Mouse (Mus musculus): ENCODE data around the gene Pcbd2.

Gene Pcbd2

DNA sequence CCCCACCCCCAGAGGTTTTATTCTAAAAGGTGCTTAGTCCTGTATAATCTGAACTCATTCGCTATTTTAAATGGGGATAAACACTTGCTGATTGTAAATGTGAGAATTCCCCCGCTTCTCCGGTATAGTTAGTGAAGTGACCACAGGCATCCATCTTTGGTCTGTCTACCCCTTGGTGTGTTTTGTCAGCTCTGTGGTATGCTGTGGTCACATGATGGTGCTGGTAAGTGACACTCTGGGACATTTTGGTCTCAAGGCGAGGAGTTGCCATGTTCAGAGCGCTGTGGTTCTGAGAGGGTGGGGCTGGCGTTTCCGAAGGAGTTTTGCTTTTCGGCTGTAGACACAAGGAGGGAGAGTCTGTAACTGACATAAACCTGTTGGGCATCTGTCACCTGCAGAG lies 10.7 kb downstream of the Pcbd2 start:
- no peak for DNase-seq

DNA sequence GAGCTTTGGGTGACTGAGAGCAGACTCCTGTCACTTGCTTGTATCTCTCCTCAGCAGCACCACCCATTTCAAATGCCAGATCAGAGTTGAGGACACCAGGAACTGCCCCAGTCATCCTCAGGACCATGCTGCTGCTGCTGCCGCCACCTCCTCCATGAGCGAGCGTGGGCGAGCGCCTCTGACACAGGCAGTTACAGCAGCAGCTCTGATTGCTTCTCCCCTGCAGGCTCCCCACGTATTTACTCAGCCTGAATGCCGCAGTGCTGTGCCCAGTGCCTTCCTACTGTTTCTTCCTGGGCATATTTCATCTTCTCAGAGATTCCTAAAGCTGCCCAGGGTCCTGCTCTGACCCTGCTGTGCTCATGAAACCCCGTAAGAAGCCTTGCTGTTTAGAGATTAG lies 15.1 kb downstream of the Pcbd2 start:
- no peak for DNase-seq

GRCm38 (mm10) chr13:55754380-55754779 lies 27.2 kb downstream of the Pcbd2 start:
- no peak for DNase-seq

GRCm38 (mm10) chr13:55756789-55757188 lies 29.6 kb downstream of the Pcbd2 start:
- no peak for DNase-seq

- peak; percentile 7 for DNase-seq
Measured at GRCm38 (mm10) chr13:55757645-55758044, 30.5 kb downstream of the Pcbd2 start.

- no peak for DNase-seq
Measured at GRCm38 (mm10) chr13:55760576-55760975, 33.4 kb downstream of the Pcbd2 start.

DNA sequence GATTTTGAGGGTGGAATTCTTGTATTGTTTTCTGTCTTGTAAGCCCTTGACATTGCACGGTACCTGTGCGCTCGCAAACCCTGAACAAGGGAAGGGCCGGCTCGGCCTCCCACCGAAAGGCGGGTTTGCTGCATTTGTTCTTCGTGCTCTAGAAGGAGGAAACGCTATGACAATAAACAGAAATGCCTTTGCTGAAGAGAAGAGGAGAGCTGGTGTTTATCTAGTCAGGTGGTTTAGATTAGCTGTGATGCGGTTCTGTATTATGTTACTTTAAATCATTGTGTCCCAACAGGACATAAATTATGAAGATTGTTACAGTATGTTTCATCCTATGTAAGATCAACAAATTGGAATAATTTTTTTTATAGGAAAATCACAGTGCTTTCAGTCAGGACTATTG lies 34.3 kb downstream of the Pcbd2 start:
- DNase-seq, result no peak

- no peak for DNase-seq
Measured at GRCm38 (mm10) chr13:55774352-55774751, 47.2 kb downstream of the Pcbd2 start.

DNA sequence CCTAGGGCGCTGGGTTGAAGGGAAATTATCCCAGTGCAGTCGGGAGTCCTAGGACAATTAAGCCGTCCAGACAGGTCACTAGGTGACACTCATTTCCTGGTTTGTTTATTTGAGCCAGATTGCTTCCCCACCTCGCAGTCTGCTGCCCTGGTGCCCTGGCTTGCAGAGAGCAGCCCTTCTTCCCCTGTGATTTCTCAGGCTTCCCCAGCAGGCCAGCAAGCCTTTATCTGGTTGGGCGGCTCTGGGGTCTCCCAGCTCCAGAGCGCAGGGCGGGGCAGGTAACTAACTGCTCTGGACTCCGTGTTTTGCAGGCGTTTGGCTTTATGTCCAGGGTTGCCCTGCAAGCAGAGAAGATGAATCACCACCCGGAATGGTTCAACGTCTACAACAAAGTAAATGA lies 47.9 kb downstream of the Pcbd2 start:
- DNase-seq, result no peak

GRCm38 (mm10) chr13:55784268-55784667 lies 57.1 kb downstream of the Pcbd2 start, which contains the start of gene Catsper3:
Gene Catsper3, plus strand, starts transcription at chr13:55784568.
- no peak for DNase-seq

GRCm38 (mm10) chr13:55786120-55786519 lies 59.0 kb downstream of the Pcbd2 start:
- DNase-seq, result no peak

GRCm38 (mm10) chr13:55801246-55801645 lies 74.1 kb downstream of the Pcbd2 start:
- DNase-seq, result no peak

- no peak for DNase-seq
Measured at GRCm38 (mm10) chr13:55803973-55804372, 76.8 kb downstream of the Pcbd2 start.

GRCm38 (mm10) chr13:55809041-55809623 lies 82.0 kb downstream of the Pcbd2 start:
- DNase-seq, result no peak

GRCm38 (mm10) chr13:55809707-55810106 lies 82.5 kb downstream of the Pcbd2 start:
- no peak for DNase-seq

GRCm38 (mm10) chr13:55810947-55811346 lies 83.8 kb downstream of the Pcbd2 start:
- DNase-seq, result no peak

- DNase-seq, result no peak
Measured at GRCm38 (mm10) chr13:55813490-55814016, 86.4 kb downstream of the Pcbd2 start.

- no peak for DNase-seq
Measured at GRCm38 (mm10) chr13:55814834-55815233, 87.7 kb downstream of the Pcbd2 start.

- no peak for DNase-seq
Measured at GRCm38 (mm10) chr13:55822499-55822898, 95.3 kb downstream of the Pcbd2 start.

DNA sequence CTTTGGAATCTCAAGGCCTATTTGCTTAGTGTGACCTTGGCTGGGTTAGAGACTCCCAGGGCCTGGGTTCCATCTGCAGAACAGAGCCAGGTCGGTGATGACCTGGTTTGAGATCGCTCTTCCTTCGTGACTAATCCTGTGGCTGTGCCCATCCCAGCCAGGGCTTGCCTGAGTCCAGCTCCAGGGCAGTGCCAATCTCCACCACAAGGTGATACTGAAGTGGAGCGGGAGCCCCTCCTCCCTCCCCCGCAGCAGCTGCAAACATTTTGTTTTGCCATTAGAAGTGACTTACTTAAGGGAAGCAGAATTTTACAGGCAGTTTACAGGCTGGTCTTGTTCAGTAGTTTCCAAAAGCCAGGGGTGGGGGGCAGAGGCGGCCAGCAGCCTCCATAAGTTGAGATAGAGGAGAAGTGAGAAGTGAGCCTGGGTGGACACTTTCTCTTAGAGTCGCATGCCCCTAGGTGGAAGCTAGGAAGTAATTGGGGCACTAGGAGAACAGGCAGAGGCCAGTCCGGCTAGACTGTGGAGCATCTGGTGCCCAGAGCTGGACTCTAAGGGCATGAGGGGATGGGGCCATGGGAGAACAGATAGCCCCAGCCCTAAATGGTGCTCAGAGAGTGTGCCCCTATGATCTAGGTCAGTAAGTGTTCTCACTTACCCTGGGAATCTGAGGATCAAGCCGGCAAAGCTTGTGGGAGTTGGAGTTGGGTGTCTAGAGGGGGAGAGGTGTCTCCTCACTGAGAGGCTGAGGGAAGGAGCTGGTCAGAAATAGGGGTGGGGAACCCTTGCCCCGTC lies 97.2 kb downstream of the Pcbd2 start:
- DNase-seq, result no peak

DNA sequence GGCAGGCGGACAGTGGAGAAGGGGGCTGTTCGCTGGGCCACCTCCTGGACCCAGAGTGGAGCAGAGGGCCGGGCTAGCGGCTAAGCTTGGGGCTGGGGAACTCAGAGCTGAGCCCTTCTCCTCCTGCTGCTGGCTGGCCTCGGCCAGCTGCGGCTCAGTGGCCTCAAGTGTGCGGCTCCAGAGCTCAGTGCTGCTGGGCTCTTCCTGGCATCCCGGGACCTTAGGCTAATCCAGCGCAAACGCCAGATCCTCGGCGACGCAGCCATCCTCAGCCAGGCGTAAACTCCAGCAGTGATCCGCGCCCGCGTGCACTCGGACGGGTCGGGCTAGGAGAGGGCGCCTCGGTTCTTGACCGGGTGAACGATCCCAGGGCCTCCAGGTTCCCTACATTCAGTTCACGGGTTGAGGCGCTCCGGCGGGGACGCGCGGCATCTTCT lies 98.1 kb downstream of the Pcbd2 start:
- DNase-seq, result no peak

DNA sequence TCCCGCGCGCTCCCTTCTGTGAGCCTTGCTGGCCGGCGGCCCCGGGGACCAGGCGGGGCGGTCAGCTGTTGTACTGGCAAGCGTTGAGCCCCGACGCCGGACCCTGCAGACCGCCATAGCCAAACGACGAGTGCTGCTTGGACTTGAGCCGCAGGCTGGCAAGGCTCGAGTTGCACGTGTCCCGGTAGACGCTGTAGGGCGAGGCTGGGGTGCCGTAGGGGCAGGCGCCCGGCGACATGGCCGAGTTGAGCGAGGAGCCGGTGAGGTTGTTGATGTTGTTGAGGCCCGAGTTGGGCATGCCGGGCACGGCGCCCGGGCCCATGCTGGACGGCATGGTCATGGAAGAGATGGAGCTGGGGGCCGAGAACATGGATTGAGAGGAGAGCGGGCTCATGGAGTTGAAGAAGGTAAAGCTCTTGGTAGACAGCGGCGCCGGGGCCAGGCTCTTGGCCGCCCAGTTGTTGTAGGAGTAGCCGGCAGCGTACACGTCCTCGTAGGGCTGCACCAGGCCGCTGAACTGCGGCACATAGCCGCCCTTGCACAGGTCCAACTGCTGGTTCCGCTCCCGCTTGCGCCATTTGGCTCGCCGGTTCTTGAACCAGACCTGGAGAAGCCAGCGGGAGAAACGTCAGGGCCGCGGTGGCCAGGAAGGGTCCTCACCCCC lies 99.0 kb downstream of the Pcbd2 start:
- DNase-seq, result no peak
